Mouse (Mus musculus) MEL (cell line): Measurements from ENCODE around the gene Gsap. TPM values are rescaled to one million over a fixed set of nuclear protein-coding genes. Genes with fewer than 3 reads are reported as not detected.
"Not testable (repeated sequence)": the region's sequence is repeated elsewhere in the genome, so short reads cannot be mapped to it uniquely, and the experiment has no call there.

Experiments used
- DNase-seq: peaks from one replicate; pipeline ENCODE4 v3.0.0; 2011; ENCODE audit warnings: low read depth, low spot score
- H3K27ac ChIP-seq: 2 replicates; pipeline ENCODE4 v1.5.1; 2012; ENCODE audit warnings: low read depth, mild to moderate bottlenecking, control low read depth, low read length, moderate library complexity; ENCODE audit not compliant: control insufficient read depth
- H3K27me3 ChIP-seq, 2 experiments: fragments of 150-350 bp in 1 of 2; sonication (generic) in 1 of 2; 2 replicates each; pipeline ENCODE4 v1.6.1; 2012; ENCODE audit warnings: low read length in 2 of 2, mild to moderate bottlenecking in 2 of 2, improper control_type of control experiment in 1 of 2, moderate library complexity in 1 of 2; ENCODE audit not compliant: insufficient read depth in 2 of 2, control insufficient read depth in 1 of 2
- H3K36me3 ChIP-seq, 2 experiments: 2 replicates each; pipeline ENCODE4 v1.6.1; 2012 to 2014; ENCODE audit warnings: low read length in 2 of 2, improper control_type of control experiment in 1 of 2, inconsistent platforms in 1 of 2, mild to moderate bottlenecking in 1 of 2; ENCODE audit not compliant: insufficient read depth in 2 of 2, control insufficient read depth in 1 of 2
- H3K4me1 ChIP-seq, 2 experiments: fragments of 150-350 bp in 1 of 2; sonication (generic) in 1 of 2; 2 replicates each; pipeline ENCODE4 v1.6.1; 2012; ENCODE audit warnings: low read length in 2 of 2, improper control_type of control experiment in 1 of 2, mild to moderate bottlenecking in 1 of 2; ENCODE audit not compliant: insufficient read depth in 2 of 2, control insufficient read depth in 1 of 2
- H3K4me3 ChIP-seq, 2 experiments: fragments of 150-350 bp in 1 of 2; sonication (generic) in 1 of 2; 2 replicates each; pipeline ENCODE4 v1.5.1; 2012; ENCODE audit warnings: low read depth in 2 of 2, low read length in 2 of 2, mild to moderate bottlenecking in 2 of 2, moderate library complexity in 2 of 2, control low read depth in 1 of 2, improper control_type of control experiment in 1 of 2; ENCODE audit not compliant: control insufficient read depth in 1 of 2, insufficient read depth in 1 of 2
- H3K79me2 ChIP-seq: 2 replicates; pipeline ENCODE4 v1.6.1; 2012; ENCODE audit warnings: mild to moderate bottlenecking, low read length, moderate library complexity; ENCODE audit not compliant: control insufficient read depth, poor library complexity, insufficient read depth
- H3K9ac ChIP-seq: 2 replicates; pipeline ENCODE4 v1.6.1; 2012; ENCODE audit warnings: low read depth, mild to moderate bottlenecking, control low read depth, low read length, moderate library complexity; ENCODE audit not compliant: control insufficient read depth, poor library complexity, severe bottlenecking
- H3K9me3 ChIP-seq: fragments of 150-350 bp; sonication (generic); replicated peaks from 2 replicates; pipeline ENCODE4 v1.6.1; 2012; ENCODE audit warnings: mild to moderate bottlenecking, low read length, improper control_type of control experiment, moderate library complexity; ENCODE audit not compliant: insufficient read depth
- CHD2 ChIP-seq: IDR thresholded peaks from 2 replicates; pipeline ENCODE4 v1.6.1; 2011; ENCODE audit warnings: low read length, improper control_type of control experiment
- CTCF ChIP-seq, 3 experiments: IDR thresholded peaks in 2 of 3; conservative IDR thresholded peaks in 1 of 3; 2 replicates each; pipeline ENCODE4 v1.5.1; 2011 to 2012; ENCODE audit warnings: low read length in 3 of 3, low read depth in 2 of 3, mild to moderate bottlenecking in 2 of 3, improper control_type of control experiment in 1 of 3, inconsistent platforms in 1 of 3, mixed read lengths in 1 of 3, moderate library complexity in 1 of 3; ENCODE audit not compliant: control insufficient read depth in 1 of 3, insufficient read depth in 1 of 3, poor library complexity in 1 of 3, severe bottlenecking in 1 of 3
- GABPA ChIP-seq: IDR thresholded peaks from 2 replicates; pipeline ENCODE4 v1.6.1; 2012; ENCODE audit warnings: low read depth, mild to moderate bottlenecking, inconsistent platforms, low read length, improper control_type of control experiment, moderate library complexity
- GATA1 ChIP-seq: IDR thresholded peaks from 2 replicates; pipeline ENCODE4 v1.6.1; 2011; ENCODE audit warnings: low read depth, low read length, improper control_type of control experiment
- JUND ChIP-seq: IDR thresholded peaks from 2 replicates; pipeline ENCODE4 v1.6.1; 2011; ENCODE audit warnings: low read depth, mild to moderate bottlenecking, improper control_type of control experiment, low read length
- MAFK ChIP-seq: IDR thresholded peaks from 2 replicates; pipeline ENCODE4 v1.6.1; 2011; ENCODE audit warnings: low read depth, mild to moderate bottlenecking, low read length, improper control_type of control experiment, borderline replicate concordance
- MEF2A ChIP-seq: IDR thresholded peaks from 2 replicates; pipeline ENCODE4 v1.6.1; 2014; ENCODE audit warnings: low read depth, mild to moderate bottlenecking, inconsistent platforms, low read length, improper control_type of control experiment; ENCODE audit not compliant: poor library complexity, insufficient replicate concordance, severe bottlenecking; ENCODE audit errors: extremely low read depth
- NRF1 ChIP-seq: IDR thresholded peaks from 2 replicates; pipeline ENCODE4 v1.6.1; 2014; ENCODE audit warnings: low read depth, mild to moderate bottlenecking, inconsistent platforms, low read length, improper control_type of control experiment, moderate library complexity; ENCODE audit not compliant: poor library complexity, insufficient read depth, severe bottlenecking
- POLR2A ChIP-seq, 2 experiments: IDR thresholded peaks; 2 replicates each; pipeline ENCODE4 v1.6.1; 2011 to 2012; ENCODE audit warnings: low read length in 2 of 2, mild to moderate bottlenecking in 2 of 2, control low read depth in 1 of 2, improper control_type of control experiment in 1 of 2, low read depth in 1 of 2, moderate library complexity in 1 of 2; ENCODE audit not compliant: control insufficient read depth in 1 of 2, insufficient read depth in 1 of 2, poor library complexity in 1 of 2
- POLR2AphosphoS2 ChIP-seq: IDR thresholded peaks from 2 replicates; pipeline ENCODE4 v1.6.1; 2011; ENCODE audit warnings: low read length, improper control_type of control experiment
- POLR2AphosphoS5 ChIP-seq: IDR thresholded peaks from 2 replicates; pipeline ENCODE4 v1.6.1; 2012; ENCODE audit warnings: low read depth, borderline replicate concordance, mild to moderate bottlenecking, inconsistent platforms, low read length, moderate library complexity, mixed read lengths
- RAD21 ChIP-seq: IDR thresholded peaks from 2 replicates; pipeline ENCODE4 v1.6.1; 2011; ENCODE audit warnings: mild to moderate bottlenecking, low read depth, low read length, improper control_type of control experiment
- RCOR1 ChIP-seq: IDR thresholded peaks from 2 replicates; pipeline ENCODE4 v1.6.1; 2012; ENCODE audit warnings: low read depth, mild to moderate bottlenecking, inconsistent platforms, low read length, improper control_type of control experiment
- SMC3 ChIP-seq: IDR thresholded peaks from 2 replicates; pipeline ENCODE4 v1.6.1; 2011; ENCODE audit warnings: low read depth, low read length, improper control_type of control experiment
- TAL1 ChIP-seq: IDR thresholded peaks from 2 replicates; pipeline ENCODE4 v1.6.1; 2012; ENCODE audit warnings: mild to moderate bottlenecking, inconsistent platforms, low read length, moderate library complexity, mixed read lengths
- TCF12 ChIP-seq: IDR thresholded peaks from 2 replicates; pipeline ENCODE4 v1.6.1; 2014; ENCODE audit warnings: low read depth, mild to moderate bottlenecking, inconsistent platforms, low read length, improper control_type of control experiment, moderate library complexity
- USF1 ChIP-seq: IDR thresholded peaks from 2 replicates; pipeline ENCODE4 v1.6.1; 2014; ENCODE audit warnings: low read depth, mild to moderate bottlenecking, inconsistent platforms, low read length, improper control_type of control experiment, moderate library complexity
- USF2 ChIP-seq, 2 experiments: IDR thresholded peaks; 2 replicates each; pipeline ENCODE4 v1.6.1; 2011 to 2012; ENCODE audit warnings: improper control_type of control experiment in 2 of 2, low read length in 2 of 2, borderline replicate concordance in 1 of 2, inconsistent platforms in 1 of 2, low read depth in 1 of 2, mild to moderate bottlenecking in 1 of 2; ENCODE audit not compliant: insufficient read depth in 1 of 2
- ZC3H11A ChIP-seq: IDR thresholded peaks from 2 replicates; pipeline ENCODE4 v1.6.1; 2012; ENCODE audit warnings: low read depth, mild to moderate bottlenecking, inconsistent platforms, low read length, improper control_type of control experiment
- ZKSCAN1 ChIP-seq: IDR thresholded peaks from 2 replicates; pipeline ENCODE4 v1.6.1; 2012; ENCODE audit warnings: low read depth, mild to moderate bottlenecking, inconsistent platforms, low read length, improper control_type of control experiment, moderate library complexity
- ZNF384 ChIP-seq: IDR thresholded peaks from 2 replicates; pipeline ENCODE4 v1.6.1; 2012; ENCODE audit warnings: low read depth, mild to moderate bottlenecking, inconsistent platforms, low read length, improper control_type of control experiment
- polyA plus RNA-seq, 2 experiments: library from polyadenylated mRNA; stranded (reverse) in 1 of 2; unstranded in 1 of 2; fragments of >175 nt in 1 of 2; fragments of >200 nt in 1 of 2; gene quantifications; 2 replicates each; pipeline versions ENCODE4 v1.2.1 to v1.2.4; 2012; ENCODE audit warnings: low replicate concordance in 2 of 2, low read depth in 1 of 2; ENCODE audit not compliant: insufficient read length in 2 of 2, insufficient read depth in 1 of 2, missing spikeins in 1 of 2
- total RNA-seq: library from RNA; depleted of rRNA; stranded (reverse); fragments of 300-350 nt; gene quantifications from 2 replicates; pipeline ENCODE4 v1.2.3, GENCODE M21; 2012

Gene Gsap
- total and polyA plus RNA-seq, 3 experiments = 0.19 to 0.22 TPM; not detected in 1

GRCm38 (mm10) chr5:21141133-21141551, 44.9 kb upstream of the Gsap start:
- H3K27me3 ChIP-seq, H3K9ac ChIP-seq, H3K4me3 ChIP-seq, H3K79me2 ChIP-seq, H3K27ac ChIP-seq, H3K4me1 ChIP-seq, H3K36me3 ChIP-seq, H3K9me3 ChIP-seq: not testable (repeated sequence)
- DNase-seq = peak; percentile 18
- TF ChIP-seq SMC3 (peak; percentile 50), CTCF (IDR thresholded peaks at IDR 0.05 in 2 of 3, conservative IDR thresholded peaks at IDR 0.05 in 1 of 3; ENCODE audit: control insufficient read depth in 1 of 3, insufficient read depth in 1 of 3, low read depth in 2 of 3, low read length in 3 of 3, poor library complexity in 1 of 3, severe bottlenecking in 1 of 3) (peak in 2 of 3 experiments; percentile 5 to 22; a peak in 1 of 6 replicates), RAD21 (peak; percentile 27)

- peaks cover 0 to 5% of the 10 kb centered on the region in 2 experiments; a peak in 2 of 4 replicates for H3K27me3 ChIP-seq
- H3K9me3 ChIP-seq = no peaks in the 10 kb centered on the region
- no peaks in the 10 kb centered on the region for H3K79me2 ChIP-seq
- no peak overlapping the region for H3K9ac ChIP-seq
- H3K36me3 ChIP-seq = no peaks in the 10 kb centered on the region
- 0 out of 4 replicates have a peak, but pooled peaks cover 0 to 3% of the 10 kb centered on the region in 2 experiments for H3K4me1 ChIP-seq
- no peak for DNase-seq
- no peak overlapping the region for H3K27ac ChIP-seq
- TF ChIP-seq GABPA (no peak), POLR2A (IDR thresholded peaks at IDR 0.05; ENCODE audit: control insufficient read depth in 1 of 2, insufficient read depth in 1 of 2, low read depth in 1 of 2, low read length in 2 of 2, poor library complexity in 1 of 2) (no peak), ZNF384 (no peak), JUND (no peak), MEF2A (no peak), RCOR1 (no peak), GATA1 (no peak), ZKSCAN1 (no peak), POLR2AphosphoS5 (no peak), TAL1 (no peak), TCF12 (no peak), USF2 (IDR thresholded peaks at IDR 0.05; ENCODE audit: borderline replicate concordance in 1 of 2, insufficient read depth in 1 of 2, low read depth in 1 of 2, low read length in 2 of 2) (no peak), USF1 (no peak), NRF1 (no peak), RAD21 (no peak), CHD2 (no peak), MAFK (no peak), ZC3H11A (no peak), POLR2AphosphoS2 (no peak)
- H3K4me3 ChIP-seq = no peak overlapping the region
Measured at GRCm38 (mm10) chr5:21141626-21142025, 44.4 kb upstream of the Gsap start.
